Mouse (Mus musculus) forebrain, embryonic 16.5 days (tissue): ENCODE results near the gene Stat4. TPM values are rescaled to one million over a fixed set of nuclear protein-coding genes. Genes with fewer than 3 reads are reported as not detected.
A peak's percentile ranks its signal among the peaks of the same experiment; 100 is the strongest.

Experiments
- ATAC-seq: fragments of 200-750 bp; cut with Nextera tagmentation; 2 replicates; pipeline ENCODE4 v1.8.0; 2017; ENCODE audit warnings: mild to moderate bottlenecking, moderate library complexity
- H3K27ac ChIP-seq: fragments of 300-500 bp; sonication (generic); 2 replicates; pipeline ENCODE4 v1.5.1; 2014; ENCODE audit warnings: low read length, control low read depth
- H3K27me3 ChIP-seq: fragments of 300-500 bp; sonication (generic); replicated peaks from 2 replicates; pipeline ENCODE4 v1.6.1; 2014; ENCODE audit warnings: low read length; ENCODE audit not compliant: control insufficient read depth, insufficient read depth
- H3K36me3 ChIP-seq: fragments of 300-500 bp; sonication (generic); 2 replicates; pipeline ENCODE4 v1.6.1; 2014; ENCODE audit not compliant: control insufficient read depth, insufficient read depth
- H3K4me1 ChIP-seq: fragments of 300-500 bp; sonication (generic); replicated peaks from 2 replicates; pipeline ENCODE4 v1.6.1; 2014; ENCODE audit warnings: low read length; ENCODE audit not compliant: control insufficient read depth, insufficient read depth
- H3K4me2 ChIP-seq: fragments of 300-500 bp; sonication (generic); 2 replicates; pipeline ENCODE4 v1.6.1; 2014; ENCODE audit warnings: mild to moderate bottlenecking, low read length, control low read depth
- H3K4me3 ChIP-seq: fragments of 300-500 bp; sonication (generic); replicated peaks from 2 replicates; pipeline ENCODE4 v1.5.1; 2014; ENCODE audit warnings: mild to moderate bottlenecking, low read length, control low read depth
- H3K9ac ChIP-seq: fragments of 300-500 bp; sonication (generic); replicated peaks from 2 replicates; pipeline ENCODE4 v1.6.1; 2014; ENCODE audit warnings: low read depth, low read length, control low read depth
- H3K9me3 ChIP-seq: fragments of 300-500 bp; sonication (generic); 2 replicates; pipeline ENCODE4 v1.6.1; 2016; ENCODE audit warnings: low read length; ENCODE audit not compliant: control insufficient read depth
- WGBS: fragments of 180-500 bp; shearing (Covaris S2); extraction: QIAGEN DNeasy Blood & Tissue Kit; methylation state at CpG from one replicate; pipeline ENCODE4 v1.1.7; 2014; 5-methylcytosine and 5-hydroxymethylcytosine counted together
- polyA plus RNA-seq: library from polyadenylated mRNA; unstranded; fragments of >200 nt; fragmentation: Nextera tagmentation; extraction: Ambion mirVana; gene quantifications from 2 replicates; pipeline ENCODE4 v1.2.1, GENCODE M21; 2015

Gene Stat4
- polyA plus RNA-seq, 1 experiment from 2014 or later: 0.46 TPM

- Histone ChIP-seq H3K4me3 (no peak overlapping the region), H3K9ac (no peak overlapping the region), H3K27ac (no peak overlapping the region), H3K4me2 (no peak overlapping the region), H3K4me1 (no peaks in the 10 kb centered on the region), H3K9me3 (no peaks in the 10 kb centered on the region), H3K36me3 (no peaks in the 10 kb centered on the region), H3K27me3 (no peaks in the 10 kb centered on the region)
- 81% methylated on average over 8 of the region's 8 CpGs for WGBS
- no peak for ATAC-seq
These were observed 5.1 kb downstream of the Stat4 start for GRCm38 (mm10) chr1:51991983-51992609.

DNA sequence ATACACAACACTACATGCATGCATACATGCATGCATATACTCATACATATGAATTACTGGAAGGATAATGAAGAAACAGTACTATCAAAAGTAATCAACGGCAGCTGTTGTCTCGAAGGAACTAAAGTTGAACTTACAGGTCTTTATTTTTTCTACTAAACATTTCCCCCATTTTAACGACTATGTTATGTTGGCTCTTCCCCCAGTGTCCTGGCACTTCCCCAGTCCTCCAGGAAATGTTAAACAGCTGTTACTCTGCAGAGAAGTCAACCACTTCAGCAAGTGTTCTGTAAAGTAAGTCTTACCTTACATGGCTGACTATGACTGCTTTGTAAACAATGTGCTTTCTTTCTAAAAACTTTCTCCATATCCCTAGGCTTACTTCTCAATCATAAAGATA lies 9.1 kb downstream of the Stat4 start:
- Histone ChIP-seq H3K9me3 (no peaks in the 10 kb centered on the region), H3K27ac (no peak overlapping the region), H3K36me3 (no peaks in the 10 kb centered on the region), H3K27me3 (no peaks in the 10 kb centered on the region), H3K4me2 (no peak overlapping the region), H3K9ac (no peak overlapping the region), H3K4me1 (no peaks in the 10 kb centered on the region), H3K4me3 (no peak overlapping the region)
- no peak for ATAC-seq
- 64% methylated on average over 3 of the region's 3 CpGs for WGBS

- no peak overlapping the region for H3K4me2 ChIP-seq
- no peaks in the 10 kb centered on the region for H3K27me3 ChIP-seq
- H3K9ac ChIP-seq: no peak overlapping the region
- no peaks in the 10 kb centered on the region for H3K9me3 ChIP-seq
- no peaks in the 10 kb centered on the region for H3K36me3 ChIP-seq
- WGBS: 24% methylated on average over 11 of the region's 11 CpGs
- ATAC-seq: no peak
- no peaks in the 10 kb centered on the region for H3K4me1 ChIP-seq
- no peak overlapping the region for H3K4me3 ChIP-seq
- H3K27ac ChIP-seq: no peak overlapping the region
These were observed 10.1 kb downstream of the Stat4 start for GRCm38 (mm10) chr1:51996751-51997659.

DNA sequence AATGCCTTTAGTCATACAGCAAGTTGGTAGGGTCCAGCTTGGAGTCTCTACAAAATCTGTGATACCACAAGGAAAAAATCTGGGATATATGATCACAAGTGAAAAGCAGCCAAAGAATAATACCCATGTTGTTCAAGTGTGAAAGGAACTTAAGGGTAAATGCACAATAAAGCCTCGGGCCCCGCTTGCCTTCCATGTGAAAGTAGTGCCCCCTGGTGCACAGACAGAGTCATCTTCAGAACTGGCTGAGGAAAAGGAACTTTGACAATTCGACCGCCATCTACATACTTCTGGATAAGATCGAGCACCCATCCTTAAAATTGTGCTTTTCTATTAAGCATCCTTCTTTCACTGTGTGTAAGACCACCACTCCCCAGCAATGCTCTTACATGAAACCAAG lies 11.6 kb downstream of the Stat4 start:
- H3K9ac ChIP-seq: no peak overlapping the region
- no peak overlapping the region for H3K4me2 ChIP-seq
- no peaks in the 10 kb centered on the region for H3K27me3 ChIP-seq
- no peaks in the 10 kb centered on the region for H3K36me3 ChIP-seq
- no peak; the same call in 1 of the 2 replicates for ATAC-seq
- H3K27ac ChIP-seq: no peak overlapping the region
- H3K9me3 ChIP-seq: no peaks in the 10 kb centered on the region
- no peaks in the 10 kb centered on the region for H3K4me1 ChIP-seq
- H3K4me3 ChIP-seq: no peak overlapping the region
- 62% methylated on average over 5 of the region's 5 CpGs for WGBS

DNA sequence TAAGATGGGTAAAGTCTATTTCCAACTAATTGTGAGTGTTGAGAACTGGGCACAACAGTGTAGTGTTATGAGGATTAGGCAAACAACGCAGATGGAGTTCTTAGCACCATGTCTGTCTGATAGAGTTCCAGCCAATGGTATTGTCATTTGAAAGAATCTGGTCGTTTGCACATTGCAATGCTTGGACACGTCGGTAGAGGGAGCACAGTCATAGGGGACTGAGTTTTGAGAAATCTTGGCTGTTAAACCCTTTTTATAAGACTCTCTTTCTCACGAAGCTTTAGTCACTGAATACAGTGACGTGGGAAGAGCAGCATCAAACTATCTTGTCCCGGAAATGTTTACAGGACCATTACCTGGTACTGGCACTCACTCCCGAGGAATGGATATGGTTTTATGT lies 17.1 kb downstream of the Stat4 start:
- Histone ChIP-seq H3K9ac (no peak overlapping the region), H3K27me3 (no peaks in the 10 kb centered on the region), H3K9me3 (no peaks in the 10 kb centered on the region), H3K36me3 (no peaks in the 10 kb centered on the region), H3K4me3 (no peak overlapping the region), H3K4me2 (no peak overlapping the region), H3K4me1 (peaks cover 7% of the 10 kb centered on the region), H3K27ac (no peak overlapping the region)
- ATAC-seq: peak; percentile 80
- 17% methylated on average over 8 of the region's 8 CpGs for WGBS

DNA sequence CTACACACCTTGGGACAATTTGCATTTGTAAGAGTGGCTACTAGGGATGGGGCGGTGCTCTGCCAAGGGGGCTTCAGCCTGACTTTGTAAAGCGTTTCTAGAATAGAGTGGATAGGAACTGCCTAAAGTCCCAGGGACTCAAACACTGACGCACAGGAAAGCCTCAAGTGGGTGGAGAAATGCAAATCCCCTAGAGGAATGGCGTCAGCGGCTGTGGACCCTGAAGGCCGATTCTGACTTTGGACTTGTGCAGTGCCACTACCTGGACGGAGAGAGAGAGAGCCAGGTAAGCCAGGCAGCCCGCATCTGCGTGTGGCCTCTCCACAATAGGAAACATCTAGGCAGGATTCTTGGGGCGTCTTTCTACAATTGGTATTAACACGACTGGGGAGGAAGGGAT lies 21.5 kb downstream of the Stat4 start:
- WGBS: 7% methylated on average over 11 of the region's 11 CpGs
- Histone ChIP-seq H3K9me3 (no peaks in the 10 kb centered on the region), H3K4me2 (peak overlapping the region; percentile 56), H3K36me3 (no peaks in the 10 kb centered on the region), H3K27ac (no peak overlapping the region), H3K9ac (peak overlapping the region; percentile 35), H3K4me1 (peaks cover 7% of the 10 kb centered on the region), H3K27me3 (no peaks in the 10 kb centered on the region), H3K4me3 (peak overlapping the region; percentile 30)
- no peak for ATAC-seq

DNA sequence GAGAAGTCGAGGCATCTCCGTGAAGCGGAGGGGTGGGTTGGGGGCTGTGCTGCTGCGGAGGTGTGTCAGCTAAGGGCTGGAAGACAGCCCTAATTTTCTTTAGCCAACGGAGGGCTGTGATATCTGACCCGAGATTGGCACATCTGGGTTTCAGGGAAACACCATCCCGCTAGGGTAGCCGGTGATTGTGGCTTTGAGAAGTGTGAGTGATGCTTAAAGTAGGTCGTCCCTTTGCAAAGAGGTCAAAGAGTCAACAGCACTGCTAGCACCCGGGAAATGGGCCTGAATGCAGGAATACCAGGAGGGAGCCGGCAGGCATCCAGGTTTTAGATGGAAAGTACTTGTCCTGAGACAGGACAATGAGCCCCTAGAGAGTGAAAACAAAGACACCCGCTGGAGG lies 22.0 kb downstream of the Stat4 start:
- no peaks in the 10 kb centered on the region for H3K36me3 ChIP-seq
- H3K27me3 ChIP-seq: no peaks in the 10 kb centered on the region
- H3K4me1 ChIP-seq: peaks cover 7% of the 10 kb centered on the region
- no peak overlapping the region for H3K27ac ChIP-seq
- ATAC-seq: no peak
- 4% methylated on average over 12 of the region's 12 CpGs for WGBS
- no peak overlapping the region for H3K9ac ChIP-seq
- peak overlapping the region; percentile 56 for H3K4me2 ChIP-seq
- H3K4me3 ChIP-seq: peak overlapping the region; percentile 30
- H3K9me3 ChIP-seq: no peaks in the 10 kb centered on the region

DNA sequence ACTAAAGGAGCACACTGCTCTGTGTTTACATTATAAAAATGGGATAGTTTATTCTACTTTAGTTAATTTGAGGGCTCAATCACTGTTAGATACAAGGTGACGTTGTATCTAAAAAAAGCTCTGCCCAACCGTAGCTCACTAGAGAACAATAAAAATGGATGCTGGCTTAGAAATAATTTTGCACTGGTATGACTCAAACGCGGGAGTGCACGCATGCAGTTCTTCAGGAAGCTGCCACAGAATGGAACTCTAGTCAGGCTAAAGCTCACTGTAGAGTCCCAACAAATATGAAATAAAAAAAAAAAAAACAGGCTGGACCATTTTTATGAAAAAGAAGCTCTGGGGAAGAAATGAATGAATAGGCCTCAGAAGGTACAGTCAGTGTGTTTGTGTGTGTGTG lies 23.8 kb downstream of the Stat4 start:
- no peak for ATAC-seq
- no peak overlapping the region for H3K9ac ChIP-seq
- H3K27me3 ChIP-seq: no peaks in the 10 kb centered on the region
- H3K4me2 ChIP-seq: no peak overlapping the region
- H3K36me3 ChIP-seq: no peaks in the 10 kb centered on the region
- H3K9me3 ChIP-seq: no peaks in the 10 kb centered on the region
- WGBS: 90% methylated on average over 5 of the region's 5 CpGs
- no peak overlapping the region for H3K4me3 ChIP-seq
- H3K27ac ChIP-seq: no peak overlapping the region
- peaks cover 7% of the 10 kb centered on the region for H3K4me1 ChIP-seq

DNA sequence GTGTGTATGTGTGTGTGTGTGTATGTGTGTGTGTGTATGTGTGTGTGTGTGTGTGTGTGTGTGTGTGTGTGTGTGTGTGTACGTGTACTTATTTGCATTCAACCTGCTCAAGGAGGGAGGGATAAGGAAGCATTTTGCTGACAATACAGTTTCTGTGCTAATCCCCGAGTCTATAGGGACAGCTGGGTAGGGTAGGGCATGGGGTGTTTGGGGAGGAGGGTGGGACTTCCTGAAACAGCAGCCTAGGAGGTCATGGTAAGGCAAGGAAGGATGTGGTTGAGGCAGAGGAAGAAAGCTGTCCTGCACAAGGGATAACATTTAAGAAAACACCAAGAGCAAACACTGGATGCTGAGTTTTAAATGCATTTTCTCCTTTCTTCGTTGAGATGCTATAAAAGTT lies 24.3 kb downstream of the Stat4 start:
- Histone ChIP-seq H3K4me3 (no peak overlapping the region), H3K4me1 (peaks cover 7% of the 10 kb centered on the region), H3K27me3 (no peaks in the 10 kb centered on the region), H3K27ac (no peak overlapping the region), H3K36me3 (no peaks in the 10 kb centered on the region), H3K9ac (no peak overlapping the region), H3K4me2 (no peak overlapping the region), H3K9me3 (no peaks in the 10 kb centered on the region)
- ATAC-seq: no peak
- WGBS: 68% methylated on average over 3 of the region's 3 CpGs
